Mouse (Mus musculus) heart, embryonic 11.5 days (tissue): ENCODE measurements around the gene Fbxl18. TPM values are rescaled to one million over a fixed set of nuclear protein-coding genes. Genes with fewer than 3 reads are reported as not detected.

Experiments used
- ATAC-seq: fragments of 200-750 bp; cut with Nextera tagmentation; replicated peaks from 2 replicates; pipeline ENCODE4 v1.8.0; 2017; ENCODE audit warnings: moderate library complexity; ENCODE audit not compliant: insufficient number of reproducible peaks, low FRiP score, low TSS enrichment
- H3K27ac ChIP-seq: fragments of 300-500 bp; sonication (generic); 2 replicates; pipeline ENCODE4 v1.5.1; 2014; ENCODE audit warnings: mild to moderate bottlenecking, low read depth, low read length
- H3K27me3 ChIP-seq: fragments of 300-500 bp; sonication (generic); 2 replicates; pipeline ENCODE4 v1.6.1; 2014; ENCODE audit warnings: mild to moderate bottlenecking, low read length, mixed read lengths; ENCODE audit not compliant: control insufficient read depth, insufficient read depth
- H3K36me3 ChIP-seq: fragments of 300-500 bp; sonication (generic); 2 replicates; pipeline ENCODE4 v1.6.1; 2014; ENCODE audit warnings: mild to moderate bottlenecking, low read length, moderate library complexity, mixed read lengths; ENCODE audit not compliant: control insufficient read depth, insufficient read depth
- H3K4me1 ChIP-seq: fragments of 300-500 bp; sonication (generic); 2 replicates; pipeline ENCODE4 v1.6.1; 2014; ENCODE audit warnings: low read length; ENCODE audit not compliant: control insufficient read depth, insufficient read depth
- H3K4me2 ChIP-seq: fragments of 300-500 bp; sonication (generic); 2 replicates; pipeline ENCODE4 v1.6.1; 2014; ENCODE audit warnings: mild to moderate bottlenecking, moderate library complexity
- H3K4me3 ChIP-seq: fragments of 300-500 bp; sonication (generic); 2 replicates; pipeline ENCODE4 v1.5.1; 2014; ENCODE audit warnings: low read depth, low read length
- H3K9ac ChIP-seq: fragments of 300-500 bp; sonication (generic); 2 replicates; pipeline ENCODE4 v1.6.1; 2014; ENCODE audit warnings: mild to moderate bottlenecking, low read depth, low read length, moderate library complexity
- H3K9me3 ChIP-seq: fragments of 300-500 bp; sonication (generic); replicated peaks from 2 replicates; pipeline ENCODE4 v1.6.1; 2016; ENCODE audit warnings: low read length; ENCODE audit not compliant: control insufficient read depth
- WGBS: fragments of 180-500 bp; shearing (Covaris S2); extraction: QIAGEN DNeasy Blood & Tissue Kit; methylation state at CpG from one replicate; pipeline ENCODE4 v1.1.7; 2014; ENCODE audit not compliant: insufficient replicate concordance; 5-methylcytosine and 5-hydroxymethylcytosine counted together
- polyA plus RNA-seq: library from polyadenylated mRNA; unstranded; fragments of >200 nt; fragmentation: Nextera tagmentation; extraction: Ambion mirVana; gene quantifications from 2 replicates; pipeline ENCODE4 v1.2.1, GENCODE M21; 2014

Fbxl18 gene
- polyA plus RNA-seq, 1 experiment from 2014 or later, result 8.0 TPM

DNA sequence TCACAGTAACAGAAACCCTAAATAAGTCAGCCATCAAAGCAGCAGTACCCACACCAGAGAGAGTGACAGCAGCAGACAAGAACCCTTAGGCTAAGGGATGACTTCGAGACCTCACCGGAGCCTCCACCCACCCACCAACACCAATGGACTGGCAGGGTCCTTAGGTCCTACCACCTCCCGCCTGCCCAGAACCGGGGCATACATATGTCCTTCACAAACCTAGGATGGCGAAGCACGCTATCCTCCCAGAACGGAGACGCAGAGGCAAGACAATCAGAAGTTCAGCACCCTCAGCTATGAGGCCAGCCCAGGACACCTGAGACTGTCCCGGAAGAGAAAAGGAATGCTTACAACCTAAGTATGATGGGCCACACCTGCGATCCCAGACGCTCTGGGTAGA, 12.8 kb downstream of the Fbxl18 start:
- WGBS, result 93% methylated on average over 11 of the region's 11 CpGs
- Histone ChIP-seq H3K4me2 (no peak overlapping the region), H3K4me1 (peaks cover 13% of the 10 kb centered on the region), H3K36me3 (peaks cover 30% of the 10 kb centered on the region), H3K27ac (no peak overlapping the region), H3K9me3 (no peaks in the 10 kb centered on the region), H3K4me3 (no peak overlapping the region), H3K27me3 (no peaks in the 10 kb centered on the region), H3K9ac (no peak overlapping the region)
- ATAC-seq, result no peak

GRCm38 (mm10) chr5:142881936-142882335, 13.3 kb downstream of the Fbxl18 start:
- Histone ChIP-seq H3K4me2 (no peak overlapping the region), H3K36me3 (peaks cover 30% of the 10 kb centered on the region), H3K9me3 (no peaks in the 10 kb centered on the region), H3K4me3 (no peak overlapping the region), H3K9ac (no peak overlapping the region; the same call in 1 of the 2 replicates), H3K4me1 (peaks cover 18% of the 10 kb centered on the region), H3K27me3 (no peaks in the 10 kb centered on the region), H3K27ac (0 out of 2 replicates have a peak overlapping the region, but pooled peaks have one; percentile 8)
- 59% methylated on average over 8 of the region's 8 CpGs for WGBS
- ATAC-seq, result no peak

DNA sequence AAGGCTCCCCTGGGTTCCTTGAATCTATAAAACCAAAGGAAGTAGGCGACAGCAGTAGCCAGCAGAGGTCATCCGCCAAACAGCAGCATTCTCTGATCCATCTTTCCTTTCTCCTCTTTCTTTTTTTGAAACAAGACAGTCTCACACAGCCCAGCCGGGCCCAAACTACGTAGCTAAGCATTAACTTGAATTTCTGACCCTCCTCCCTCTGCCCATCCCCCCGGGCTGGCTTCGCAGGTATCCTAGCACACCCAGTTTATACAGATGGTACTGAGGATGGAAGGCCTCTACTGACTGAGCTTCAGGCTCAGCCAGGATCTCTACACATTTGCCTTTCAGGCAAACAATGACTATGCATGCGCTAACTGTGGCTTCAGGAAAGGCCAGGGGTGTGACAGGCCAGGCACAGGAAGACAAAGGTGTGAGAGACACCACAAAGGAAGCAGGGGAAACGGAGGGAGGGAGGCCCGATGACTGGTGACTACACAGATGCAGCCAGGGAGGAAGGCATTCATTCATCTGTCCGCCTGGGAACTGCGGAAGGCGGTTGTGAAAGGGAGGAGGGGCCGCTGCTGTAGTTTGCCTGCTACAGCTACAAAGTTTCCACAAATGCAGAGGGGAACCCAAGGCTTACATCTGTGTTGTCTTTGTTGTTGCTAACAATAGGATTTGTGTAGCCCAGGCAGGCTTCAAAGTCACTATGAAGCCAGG, 14.3 kb downstream of the Fbxl18 start:
- H3K36me3 ChIP-seq, result peaks cover 22% of the 10 kb centered on the region
- 40% methylated on average over 13 of the region's 13 CpGs for WGBS

GRCm38 (mm10) chr5:142880246-142880645, 15.0 kb downstream of the Fbxl18 start:
- Histone ChIP-seq H3K4me1 (peaks cover 19% of the 10 kb centered on the region), H3K4me2 (no peak overlapping the region), H3K4me3 (no peak overlapping the region), H3K36me3 (peaks cover 17% of the 10 kb centered on the region), H3K27me3 (no peaks in the 10 kb centered on the region), H3K9me3 (no peaks in the 10 kb centered on the region), H3K9ac (no peak overlapping the region), H3K27ac (no peak overlapping the region)
- WGBS, result 76% methylated on average over 6 of the region's 6 CpGs
- ATAC-seq, result no peak

More for the DNA sequence above, 14.3 kb downstream of the Fbxl18 start:
- H3K9me3 ChIP-seq, result no peaks in the 10 kb centered on the region
- no peak overlapping the region for H3K4me2 ChIP-seq
- peaks cover 19% of the 10 kb centered on the region for H3K4me1 ChIP-seq
- H3K27ac ChIP-seq, result peak overlapping the region; percentile 16; the same call in 1 of the 2 replicates
- H3K27me3 ChIP-seq, result no peaks in the 10 kb centered on the region
- H3K4me3 ChIP-seq, result no peak overlapping the region
- ATAC-seq, result no peak
- H3K9ac ChIP-seq, result no peak overlapping the region; the same call in 1 of the 2 replicates

- ATAC-seq, result peak; percentile 53; the same call in 1 of the 2 replicates
- no peak overlapping the region for H3K9ac ChIP-seq
- no peak overlapping the region for H3K4me2 ChIP-seq
- H3K4me1 ChIP-seq, result peaks cover 19% of the 10 kb centered on the region
- H3K9me3 ChIP-seq, result no peaks in the 10 kb centered on the region
- peaks cover 11% of the 10 kb centered on the region; the same call in 1 of the 2 replicates for H3K36me3 ChIP-seq
- no peak overlapping the region for H3K4me3 ChIP-seq
- no peaks in the 10 kb centered on the region for H3K27me3 ChIP-seq
- no peak overlapping the region for H3K27ac ChIP-seq
- WGBS, result 61% methylated on average over 8 of the region's 8 CpGs
Measured at GRCm38 (mm10) chr5:142879318-142880175, 15.7 kb downstream of the Fbxl18 start.

DNA sequence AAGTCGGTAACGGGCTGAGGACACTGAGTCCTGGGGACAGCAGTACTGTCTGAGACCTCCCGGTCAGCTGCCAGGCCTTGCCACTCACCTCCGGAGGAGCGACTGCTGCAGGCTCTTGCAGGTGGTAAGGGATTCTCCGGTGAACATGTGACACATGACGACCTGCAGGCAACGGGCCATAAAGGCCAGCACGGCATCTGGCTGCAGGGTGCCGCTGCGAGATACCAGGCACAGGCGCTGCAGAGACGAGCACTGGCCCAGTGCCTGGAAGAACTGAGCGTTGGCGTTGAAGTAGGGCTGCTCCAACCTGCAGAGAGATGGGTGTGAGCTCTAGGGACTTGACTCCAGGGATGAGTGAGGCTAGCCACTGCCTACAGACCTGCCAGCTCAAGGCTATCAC, 16.7 kb downstream of the Fbxl18 start:
- peaks cover 9% of the 10 kb centered on the region for H3K36me3 ChIP-seq
- no peaks in the 10 kb centered on the region for H3K9me3 ChIP-seq
- no peak overlapping the region for H3K4me3 ChIP-seq
- no peaks in the 10 kb centered on the region for H3K27me3 ChIP-seq
- no peak overlapping the region for H3K27ac ChIP-seq
- no peak overlapping the region for H3K9ac ChIP-seq
- no peak for ATAC-seq
- 80% methylated on average over 15 of the region's 15 CpGs for WGBS
- H3K4me1 ChIP-seq, result peaks cover 19% of the 10 kb centered on the region
- no peak overlapping the region for H3K4me2 ChIP-seq

DNA sequence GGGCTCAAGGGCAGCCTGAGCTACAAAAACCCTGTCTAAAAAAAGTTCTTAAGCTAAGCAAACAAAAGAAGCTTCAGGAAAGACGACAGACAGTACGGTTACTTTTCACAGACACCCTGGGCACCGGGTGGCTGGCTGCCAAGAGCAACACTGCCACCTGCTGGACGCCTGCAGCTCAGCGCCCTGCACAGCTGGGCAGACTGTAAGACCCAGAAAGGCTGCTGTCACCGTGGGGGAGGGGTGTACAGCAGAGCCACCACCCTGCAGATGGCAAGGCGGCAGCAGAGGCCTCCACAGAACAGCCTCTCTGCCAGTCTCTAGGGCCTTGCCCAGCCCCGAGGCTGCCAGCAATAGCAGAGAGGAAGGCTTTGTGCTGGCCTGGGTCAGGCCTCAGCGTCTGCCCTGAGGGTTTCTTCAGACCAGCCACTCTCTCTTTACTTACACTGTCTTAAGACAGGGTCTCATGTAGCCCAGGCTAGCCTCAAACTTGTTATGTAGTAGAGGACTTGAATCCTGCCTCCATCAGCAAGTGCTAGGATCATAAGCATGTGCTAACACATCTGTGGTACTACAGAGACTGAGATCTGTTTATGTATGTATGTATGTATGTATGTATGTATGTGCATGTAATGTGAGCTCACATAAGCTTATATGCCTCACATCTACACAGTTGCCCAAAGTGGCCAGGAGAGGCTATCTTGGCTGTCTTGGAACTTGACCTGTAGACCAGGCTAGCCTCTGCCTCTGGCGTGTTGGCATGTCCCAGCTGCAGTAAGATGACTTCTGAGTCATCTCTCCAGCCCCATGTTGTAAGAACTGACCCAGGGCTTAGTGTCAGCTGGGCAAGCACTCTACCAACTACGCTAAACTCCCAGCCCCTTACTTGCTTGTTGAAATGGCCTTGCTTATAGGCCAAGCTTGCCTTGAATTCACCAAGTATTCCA, 17.6 kb downstream of the Fbxl18 start:
- Histone ChIP-seq H3K9ac (no peak overlapping the region), H3K4me1 (peaks cover 19% of the 10 kb centered on the region), H3K36me3 (peaks cover 10% of the 10 kb centered on the region), H3K4me2 (no peak overlapping the region), H3K27me3 (no peaks in the 10 kb centered on the region), H3K9me3 (no peaks in the 10 kb centered on the region), H3K27ac (no peak overlapping the region), H3K4me3 (no peak overlapping the region)
- WGBS, result 31% methylated on average over 11 of the region's 11 CpGs
- ATAC-seq, result no peak

- no peak overlapping the region for H3K9ac ChIP-seq
- H3K27me3 ChIP-seq, result no peaks in the 10 kb centered on the region
- peaks cover 11% of the 10 kb centered on the region for H3K36me3 ChIP-seq
- H3K4me2 ChIP-seq, result no peak overlapping the region
- H3K4me3 ChIP-seq, result no peak overlapping the region
- H3K9me3 ChIP-seq, result no peaks in the 10 kb centered on the region
- H3K27ac ChIP-seq, result no peak overlapping the region
- WGBS, result 86% methylated on average over 5 of the region's 5 CpGs
- no peak for ATAC-seq
- peaks cover 18% of the 10 kb centered on the region for H3K4me1 ChIP-seq
Measured at GRCm38 (mm10) chr5:142876896-142877295, 18.3 kb downstream of the Fbxl18 start.
